Mouse (Mus musculus) olfactory bulb, adult 2 months (tissue): ENCODE measurements around the gene Wdr20.

Experiments used
- CTCF ChIP-seq: fragments of 200-500 bp; IDR thresholded peaks from 2 replicates; pipeline ENCODE4 v1.5.1; 2012; ENCODE audit warnings: low read depth, mild to moderate bottlenecking, low read length, moderate library complexity; ENCODE audit not compliant: insufficient read depth
- POLR2A ChIP-seq: fragments of 200-500 bp; IDR thresholded peaks from 2 replicates; pipeline ENCODE4 v1.6.1; 2012; ENCODE audit warnings: mild to moderate bottlenecking, low read depth, low read length, moderate library complexity; ENCODE audit not compliant: insufficient read depth

DNA sequence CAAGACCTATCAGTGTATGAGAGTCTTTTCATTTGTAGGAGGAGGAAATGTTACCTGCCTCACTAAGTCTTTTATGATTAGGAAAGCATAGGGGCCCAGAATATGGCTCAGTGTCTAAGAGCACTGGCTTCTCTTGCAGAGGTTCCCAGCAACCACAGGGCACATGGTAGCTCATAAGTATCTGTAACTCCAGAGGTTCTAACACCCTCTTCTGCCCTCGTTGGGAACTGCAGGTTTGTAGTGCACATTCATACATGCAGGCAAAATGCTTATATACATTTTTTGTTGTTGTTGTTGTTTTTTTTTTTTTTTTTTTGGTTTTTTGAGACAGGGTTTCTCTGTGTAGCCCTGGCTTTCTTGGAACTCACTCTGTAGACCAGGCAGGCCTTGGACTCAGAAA is 11.3 kb upstream of the Wdr20 start:
- no peak for TF ChIP-seq CTCF
- no peak for TF ChIP-seq POLR2A
